Mouse (Mus musculus) B cell, adult 2 months (primary cell): ENCODE results near the gene Caml.
A peak's percentile ranks its signal among the peaks of the same experiment; 100 is the strongest.
"Not testable (repeated sequence)": the region's sequence is repeated elsewhere in the genome, so short reads cannot be mapped to it uniquely, and the experiment has no call there.

Experiments
- DNase-seq, 2 experiments: peaks; one replicate each; pipeline ENCODE4 v3.0.0; 2022

The Caml gene

DNA sequence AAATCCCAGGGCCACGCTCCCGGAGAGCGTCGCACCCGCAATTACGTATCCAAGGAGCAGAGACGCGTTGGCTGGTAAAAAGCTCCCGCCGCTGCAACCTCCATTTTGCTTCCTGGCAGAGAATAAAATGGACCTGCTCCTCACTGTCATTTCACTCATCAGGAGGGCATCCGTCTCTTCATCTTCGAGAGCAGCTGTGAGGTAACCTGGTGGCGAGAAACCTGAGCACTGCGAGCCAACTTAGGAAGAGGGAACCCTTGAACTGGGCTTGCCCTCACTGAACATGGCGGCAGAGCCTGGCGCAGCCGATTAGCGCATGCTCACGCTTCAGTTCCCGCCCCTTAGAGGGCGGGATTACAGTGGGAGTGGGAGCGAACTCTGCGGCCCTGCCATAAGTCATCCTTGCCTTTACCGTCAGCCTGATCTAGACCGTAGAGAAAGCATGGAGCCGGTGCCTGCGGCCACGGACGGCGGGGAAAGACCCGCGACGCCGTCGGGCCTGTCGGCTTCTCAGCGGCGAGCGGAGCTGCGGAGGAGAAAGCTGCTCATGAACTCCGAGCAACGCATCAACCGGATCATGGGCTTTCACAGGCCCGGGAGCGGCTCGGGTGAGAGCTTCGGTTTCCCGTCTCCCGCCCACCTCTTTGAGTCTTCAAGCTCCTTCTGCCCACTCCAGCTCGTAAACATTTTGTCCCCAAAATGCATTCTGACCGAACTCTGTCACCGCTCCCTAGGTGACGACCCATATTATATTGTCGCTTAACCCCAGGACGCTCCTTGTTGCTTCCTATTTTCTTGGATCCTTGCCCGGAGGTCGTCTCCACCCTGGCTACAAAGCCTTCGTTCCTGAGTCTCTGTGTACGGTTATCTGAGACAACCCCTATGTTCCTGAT lies at the start of gene Caml:
TSS of gene Caml (plus strand) at position 357 of the 893 bp plus-strand sequence.
- peak; percentile 88 to 90 for DNase-seq

DNA sequence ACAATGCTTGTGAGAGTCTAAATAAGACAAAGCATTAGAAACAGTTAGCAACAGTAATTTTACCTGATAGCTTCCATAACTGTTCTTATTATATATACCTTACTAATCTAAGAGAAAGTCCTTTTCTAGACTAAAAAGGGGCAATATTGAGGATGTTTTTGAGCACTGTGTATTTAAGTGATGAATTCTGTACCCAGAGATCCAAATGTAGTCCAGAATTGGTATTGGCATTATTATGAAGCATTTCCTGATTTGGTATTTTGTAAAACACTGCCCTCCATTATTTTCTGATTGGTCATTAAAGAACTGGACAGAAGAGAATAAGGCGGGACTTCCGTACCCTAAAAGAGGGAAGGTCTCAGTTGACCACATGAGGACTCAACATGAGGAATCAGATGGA lies 49.4 kb upstream of the Caml start, which contains the start of gene Tmed9:
TSS of gene Tmed9 (plus strand) at position 301 of the 400 bp plus-strand sequence.
- no peak for DNase-seq

DNA sequence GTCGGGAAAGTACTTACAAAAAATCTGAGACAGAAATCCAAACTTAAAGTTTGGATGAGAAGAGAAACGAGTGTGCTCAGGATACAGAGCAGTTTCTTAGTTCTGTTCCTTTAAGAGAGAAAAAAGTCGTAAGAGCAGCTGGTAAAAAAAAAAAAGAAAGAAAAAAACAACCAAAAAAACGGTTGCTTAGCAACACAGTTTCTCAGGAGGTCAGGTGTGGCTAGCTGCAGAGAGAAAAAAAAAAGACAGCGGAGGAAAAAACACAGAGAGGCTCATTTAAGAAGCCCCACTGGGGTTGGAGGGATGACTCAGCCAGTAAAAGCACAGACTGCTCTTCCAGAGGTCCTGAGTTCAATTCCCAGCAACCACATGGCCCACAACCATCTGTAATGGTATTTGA lies 48.5 kb upstream of the Caml start:
- DNase-seq, result no peak

DNA sequence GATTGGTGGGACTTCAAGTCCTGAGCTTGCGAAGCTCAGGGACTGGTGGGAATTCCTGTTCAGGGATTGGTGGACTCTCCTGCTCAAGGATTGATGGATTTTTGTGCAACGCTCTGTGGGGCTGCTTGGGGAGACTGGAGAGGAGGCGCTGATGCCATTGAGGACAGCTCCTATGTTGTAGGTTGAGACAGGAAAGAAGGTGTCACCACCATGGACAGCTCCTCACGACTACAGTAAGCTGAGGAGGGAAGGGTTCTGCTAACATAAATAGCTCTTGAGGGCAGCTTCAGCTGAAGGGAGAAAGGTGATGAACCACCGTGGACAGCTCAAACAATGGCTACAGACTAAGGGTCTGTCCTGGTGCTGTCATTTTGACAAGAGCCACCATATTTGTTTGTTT lies 46.9 kb upstream of the Caml start:
- no peak for DNase-seq

DNA sequence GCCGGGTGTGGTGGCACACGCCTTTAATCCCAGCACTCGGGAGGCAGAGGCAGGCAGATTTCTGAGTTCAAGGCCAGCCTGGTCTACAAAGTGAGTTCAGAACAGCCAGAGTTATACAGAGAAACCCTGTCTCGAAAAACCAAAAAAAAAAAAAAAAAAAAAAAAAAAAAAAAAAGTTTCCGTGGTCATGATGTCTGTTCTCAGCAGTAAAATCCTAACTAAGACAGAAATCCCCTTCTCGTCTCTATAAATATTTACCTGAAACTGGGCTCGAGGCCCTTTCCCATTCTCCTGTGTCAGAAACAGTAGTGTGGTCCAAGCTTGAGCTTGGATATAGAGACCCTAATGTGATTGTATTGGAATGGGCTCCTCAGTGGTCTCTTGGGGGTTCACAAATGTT lies 45.9 kb upstream of the Caml start:
- DNase-seq, result not testable (repeated sequence)

DNA sequence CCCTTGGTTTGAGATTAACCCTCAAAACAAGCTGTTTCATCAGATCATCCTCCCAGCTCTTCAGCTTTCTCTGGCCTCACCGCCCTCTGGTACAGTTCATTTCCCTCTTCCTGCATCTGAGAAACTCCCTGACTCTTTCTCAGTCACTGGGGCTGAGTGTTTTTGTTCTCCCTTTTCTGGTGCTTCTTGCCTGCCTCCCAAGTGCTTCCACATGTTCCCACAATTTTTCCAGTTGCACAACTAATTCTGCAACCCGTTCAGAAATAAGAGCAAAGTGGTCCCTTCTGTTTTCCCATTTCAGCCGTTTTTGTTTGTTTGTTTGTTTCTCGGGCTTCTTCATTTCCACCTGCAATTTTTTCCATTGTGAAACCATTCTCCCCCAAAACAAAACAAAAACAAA lies 44.7 kb upstream of the Caml start:
- no peak for DNase-seq

DNA sequence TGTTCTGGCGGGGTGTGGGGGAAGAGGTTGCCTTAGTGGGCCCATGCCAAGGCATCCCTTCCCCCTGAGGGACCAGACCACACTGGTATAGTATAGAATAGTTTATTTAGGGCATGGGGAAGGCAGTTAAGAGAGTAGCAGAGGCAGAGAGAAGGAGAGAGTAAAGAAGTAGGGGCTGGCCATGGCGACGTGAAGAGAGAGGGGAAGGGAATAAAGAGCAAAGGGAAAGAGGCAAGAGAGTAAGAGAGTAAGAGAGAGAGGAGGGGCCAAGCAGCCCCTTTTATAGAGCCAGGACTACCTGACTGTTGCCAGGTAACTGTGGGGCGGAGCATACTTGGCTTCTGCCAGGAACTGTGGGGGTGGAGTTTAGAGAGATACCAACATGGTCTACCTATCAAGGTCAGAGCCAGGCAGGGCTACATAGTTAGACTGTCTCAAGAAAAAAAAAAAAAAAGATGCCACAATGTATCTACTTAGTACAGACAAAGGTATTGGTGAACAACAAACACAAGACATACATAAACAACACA lies 30.8 kb upstream of the Caml start:
- DNase-seq, result no peak

DNA sequence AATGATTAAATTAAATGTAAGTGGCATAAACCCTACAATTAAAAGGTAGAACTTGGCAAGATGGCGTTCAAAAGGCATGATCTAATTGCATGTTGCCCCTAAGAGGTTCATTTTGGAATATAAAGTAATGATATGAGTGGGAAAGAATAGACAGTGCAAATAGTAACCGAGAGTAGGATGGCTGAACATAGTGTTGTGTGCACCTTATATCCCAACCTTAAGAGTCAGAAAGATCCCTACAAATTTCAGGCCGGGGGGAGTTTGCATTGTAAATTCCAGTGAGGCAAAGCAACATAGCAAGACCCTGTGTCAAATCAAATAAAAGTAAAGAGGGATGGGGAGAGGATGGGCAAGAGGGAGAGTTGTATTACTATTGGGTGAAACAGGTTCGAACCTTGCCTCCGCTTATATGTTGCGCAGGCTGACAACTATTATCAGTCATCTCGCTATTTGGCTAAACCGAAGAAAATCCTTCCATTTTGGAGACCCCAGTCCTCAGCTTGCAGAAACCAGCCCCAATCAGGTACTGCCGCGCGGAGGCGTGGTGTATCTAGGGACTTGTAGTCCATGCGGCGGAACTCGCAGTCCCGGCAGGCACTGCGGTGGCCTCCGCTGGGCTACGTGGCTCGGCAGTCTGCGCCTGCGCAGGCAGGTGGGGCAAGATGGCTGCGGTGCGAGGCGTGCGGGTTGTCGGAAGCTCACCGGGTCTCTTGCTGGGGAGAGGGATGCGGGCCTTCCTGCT lies 30.1 kb upstream of the Caml start:
- DNase-seq, result peak; percentile 95 to 96

DNA sequence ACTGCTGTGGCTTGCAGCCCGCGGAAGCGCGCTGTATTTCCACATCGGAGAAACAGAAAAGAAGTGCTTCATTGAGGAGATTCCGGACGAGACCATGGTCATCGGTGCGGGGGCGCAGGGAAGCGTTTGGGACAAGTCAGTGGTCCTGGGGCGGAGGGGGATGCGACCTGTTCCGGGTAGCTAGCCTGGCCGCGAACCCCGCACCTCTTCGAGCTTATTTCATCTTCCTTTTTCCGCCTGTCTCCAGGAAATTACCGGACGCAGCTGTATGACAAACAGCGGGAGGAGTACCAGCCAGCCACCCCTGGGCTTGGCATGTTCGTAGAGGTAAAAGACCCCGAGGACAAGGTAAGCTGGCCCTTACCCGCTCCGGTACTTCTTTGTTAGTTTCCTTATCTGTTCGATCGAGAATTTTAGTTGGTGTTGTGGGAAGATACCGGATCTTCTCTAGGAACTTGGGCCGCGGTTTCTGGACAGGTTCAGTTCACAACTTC lies 29.5 kb upstream of the Caml start:
- DNase-seq, result no peak

DNA sequence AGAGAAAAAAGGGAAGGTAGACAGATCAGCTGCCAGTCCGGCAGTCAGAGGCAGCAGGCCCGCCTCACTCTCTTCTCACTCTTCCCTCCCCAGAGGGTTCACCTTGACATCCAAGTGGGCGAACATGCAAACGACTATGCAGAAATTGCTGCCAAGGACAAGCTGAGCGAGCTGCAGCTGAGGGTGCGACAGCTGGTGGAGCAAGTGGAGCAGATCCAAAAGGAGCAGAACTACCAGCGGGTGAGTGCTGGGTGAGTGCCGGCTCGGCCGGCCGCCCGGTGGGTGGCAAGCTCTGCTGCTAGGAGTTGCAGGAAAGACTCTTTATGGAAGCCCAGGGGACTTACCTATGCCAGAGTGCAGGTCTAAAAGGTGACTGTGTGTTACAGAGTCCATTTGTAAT lies 27.4 kb upstream of the Caml start:
- DNase-seq, result no peak

DNA sequence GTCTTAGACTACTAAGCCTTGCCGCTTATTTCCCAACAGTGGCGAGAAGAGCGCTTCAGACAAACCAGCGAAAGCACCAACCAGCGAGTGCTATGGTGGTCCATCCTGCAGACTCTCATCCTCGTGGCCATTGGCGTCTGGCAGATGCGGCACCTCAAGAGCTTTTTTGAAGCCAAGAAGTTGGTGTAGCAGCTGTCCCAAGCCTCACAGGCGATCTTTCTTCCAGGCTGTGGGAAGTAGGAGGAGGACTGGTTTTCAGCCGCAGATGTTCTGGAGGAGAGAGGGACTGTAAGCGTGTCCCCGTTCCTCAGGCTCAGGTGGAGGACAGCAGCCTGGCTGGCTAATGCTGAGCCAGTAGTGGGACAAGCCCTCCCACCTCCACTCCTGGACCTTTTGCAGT lies 26.0 kb upstream of the Caml start:
- no peak for DNase-seq

DNA sequence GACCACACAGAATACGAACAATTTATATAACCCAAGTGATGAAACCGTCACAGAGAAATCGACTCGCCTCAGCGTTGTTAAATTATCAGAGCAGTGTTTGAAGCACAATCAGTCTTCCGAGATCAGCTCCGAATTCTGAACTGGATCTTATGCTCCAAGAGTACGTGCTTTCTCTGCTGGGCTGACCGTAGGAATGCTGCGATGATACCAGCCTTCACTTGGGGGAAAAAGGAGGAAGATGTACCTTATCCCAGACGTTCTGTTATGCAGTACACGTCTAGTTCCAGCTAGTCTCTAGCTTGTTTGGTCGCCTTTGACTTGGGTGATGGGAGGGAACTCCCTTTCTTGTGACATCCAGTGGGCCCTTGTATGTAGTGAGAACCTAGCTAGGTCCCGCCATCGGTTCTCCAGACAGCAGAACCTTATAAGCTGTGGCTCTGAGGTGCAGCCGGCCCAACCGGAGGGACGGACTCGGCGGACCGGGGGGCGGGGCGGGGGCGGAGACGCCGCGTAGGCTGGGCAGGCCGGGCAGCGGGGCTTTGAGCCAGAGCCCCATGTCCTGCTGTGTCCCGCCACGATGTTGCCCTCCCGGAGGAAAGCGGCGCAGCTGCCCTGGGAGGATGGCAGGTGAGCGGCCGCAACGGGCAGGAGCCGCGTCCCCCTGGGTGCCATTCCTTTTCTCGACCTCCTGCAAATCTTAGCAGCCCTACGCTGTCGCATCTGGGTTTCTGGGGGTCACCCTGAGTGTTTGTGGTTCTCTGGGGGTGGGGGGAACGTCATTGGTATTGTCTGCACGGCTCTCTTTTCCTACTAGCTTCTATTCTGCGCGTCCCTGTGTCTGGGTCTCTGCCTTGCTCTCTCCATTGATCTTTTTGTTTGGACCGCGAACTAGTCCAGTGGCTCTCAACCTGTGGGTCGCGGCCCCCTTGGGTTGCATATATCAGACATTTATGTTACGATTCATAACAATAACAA lies 23.0 kb upstream of the Caml start, which contains the start of gene B4galt7:
TSS of gene B4galt7 (plus strand) at position 331 of the 975 bp plus-strand sequence.
- peak; percentile 88 to 90 for DNase-seq

DNA sequence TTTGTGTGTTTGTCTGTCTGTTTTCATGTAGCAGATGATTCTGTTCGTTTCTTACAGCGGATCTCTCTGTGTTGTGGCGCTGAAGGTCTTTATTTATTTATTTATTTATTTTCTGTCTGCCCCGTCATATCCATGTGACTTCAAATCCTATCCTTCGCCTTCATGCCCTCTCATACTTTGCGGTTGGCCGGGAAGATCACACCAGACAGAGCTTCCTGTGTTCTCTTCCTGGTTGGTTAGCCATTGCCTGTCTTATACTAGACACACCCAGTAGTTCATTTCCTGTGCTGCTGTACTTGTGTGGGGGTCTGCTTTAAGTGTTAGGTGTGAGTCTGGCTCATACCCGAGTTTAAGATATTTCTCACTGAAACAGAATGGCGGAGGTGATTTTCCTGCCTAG lies 22.1 kb upstream of the Caml start:
- DNase-seq, result peak; percentile 33 to 38

DNA sequence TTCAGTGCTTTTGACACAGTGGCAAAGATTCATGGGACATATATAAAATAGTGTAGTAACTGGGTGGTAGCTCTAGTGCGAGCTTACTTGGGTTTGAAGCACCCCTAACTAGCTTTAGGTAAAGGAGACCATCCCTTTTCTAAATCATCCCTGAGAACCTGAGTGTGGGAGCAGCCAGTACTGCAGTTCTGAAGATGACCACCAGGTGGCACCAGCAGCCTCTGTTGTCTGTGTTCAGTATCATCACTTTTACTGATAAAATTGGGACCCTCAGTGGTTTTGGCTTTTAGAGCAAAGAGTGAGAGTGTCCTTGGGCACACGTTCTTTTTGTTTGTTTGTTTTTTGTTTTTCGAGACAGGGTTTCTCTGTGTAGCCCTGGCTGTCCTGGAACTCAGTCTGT lies 21.2 kb upstream of the Caml start:
- peak; percentile 92 for DNase-seq

DNA sequence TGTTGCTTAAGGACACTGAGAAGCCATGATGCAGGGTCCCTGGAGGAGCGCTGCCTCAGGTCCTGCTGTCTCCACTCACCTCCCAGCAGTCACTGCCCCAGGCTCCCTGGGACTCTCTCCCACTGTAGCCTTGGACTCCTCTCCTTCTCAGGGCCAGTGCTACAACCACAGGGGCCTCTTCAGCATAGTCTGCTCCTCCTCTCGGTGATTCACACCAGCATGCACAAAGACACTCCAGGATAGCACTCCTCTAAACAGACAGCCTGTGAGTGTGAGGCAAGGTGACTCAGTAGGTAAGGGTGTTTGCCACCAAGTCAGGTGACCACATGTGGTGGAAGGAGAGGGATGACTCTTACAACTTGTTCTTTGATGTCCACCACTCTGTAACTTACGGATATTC lies 18.2 kb upstream of the Caml start:
- DNase-seq, result no peak

DNA sequence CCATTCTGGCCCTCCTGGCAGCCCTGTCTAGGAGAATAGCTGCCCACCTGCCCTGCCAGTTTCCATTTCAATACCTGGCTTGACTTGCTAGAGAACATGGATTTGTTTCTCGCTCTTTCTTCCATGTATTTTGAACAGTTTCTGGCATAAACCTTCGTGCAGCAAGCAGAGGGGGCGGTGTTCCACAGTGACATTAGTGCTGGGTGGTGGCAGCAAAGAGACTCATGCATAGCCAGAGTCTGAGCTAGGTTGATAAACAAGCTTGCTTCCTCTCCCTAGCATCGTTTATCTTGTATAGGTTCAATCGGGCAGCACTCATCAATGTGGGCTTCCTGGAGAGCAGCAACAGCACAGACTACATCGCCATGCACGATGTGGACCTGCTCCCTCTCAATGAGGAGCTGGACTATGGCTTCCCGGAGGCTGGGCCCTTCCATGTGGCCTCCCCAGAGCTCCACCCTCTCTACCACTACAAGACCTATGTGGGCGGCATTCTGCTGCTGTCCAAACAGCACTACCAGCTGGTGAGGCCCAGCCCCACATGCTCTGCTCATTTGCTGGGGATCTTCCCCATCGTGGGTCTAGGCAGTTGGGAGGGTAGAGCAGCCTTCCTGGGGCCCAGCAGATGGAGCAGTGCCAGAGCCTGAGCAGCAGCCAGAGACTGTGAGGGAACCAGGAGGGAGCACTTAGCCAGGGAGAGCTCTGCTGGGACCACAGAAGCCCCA lies 15.7 kb upstream of the Caml start:
- no peak for DNase-seq

DNA sequence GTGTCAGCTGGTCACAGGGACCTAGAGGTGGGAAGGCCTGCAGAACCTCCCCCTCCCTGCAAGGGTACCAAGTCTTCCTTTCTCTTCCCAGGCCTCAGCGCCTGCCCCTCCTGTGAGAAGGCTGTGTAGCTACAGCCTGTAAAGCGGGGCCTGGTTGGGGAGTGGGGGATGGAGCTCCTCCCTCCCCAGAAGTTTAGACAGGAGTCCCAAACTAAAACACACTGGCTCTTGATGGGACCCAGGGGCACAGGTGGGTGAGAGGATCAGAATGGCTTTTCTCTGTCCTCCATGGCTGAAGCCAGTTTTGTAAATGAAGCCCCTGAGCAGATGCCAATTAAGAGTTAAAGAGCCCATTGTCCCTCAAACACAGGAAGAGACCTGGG lies 15.2 kb upstream of the Caml start:
- no peak for DNase-seq

DNA sequence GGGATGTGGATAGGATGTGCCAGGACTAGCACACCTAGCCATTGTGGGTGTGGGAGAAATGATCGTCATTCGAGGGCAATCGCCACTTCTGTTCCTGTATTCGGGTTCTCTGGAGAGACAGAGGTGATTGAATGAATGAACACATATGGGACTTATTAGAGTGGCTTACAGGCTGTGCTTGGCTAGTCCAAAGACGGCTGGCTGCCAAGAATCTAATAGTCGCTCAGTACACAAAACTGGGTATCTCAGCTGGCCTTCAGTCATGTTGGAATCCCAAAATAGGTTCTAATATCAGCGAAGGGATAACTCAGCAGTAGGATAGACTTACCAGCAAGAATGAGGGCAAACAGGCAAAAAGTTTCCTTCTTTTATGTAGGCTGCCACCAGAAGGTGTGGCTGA lies 10.8 kb upstream of the Caml start:
- DNase-seq, result no peak

DNA sequence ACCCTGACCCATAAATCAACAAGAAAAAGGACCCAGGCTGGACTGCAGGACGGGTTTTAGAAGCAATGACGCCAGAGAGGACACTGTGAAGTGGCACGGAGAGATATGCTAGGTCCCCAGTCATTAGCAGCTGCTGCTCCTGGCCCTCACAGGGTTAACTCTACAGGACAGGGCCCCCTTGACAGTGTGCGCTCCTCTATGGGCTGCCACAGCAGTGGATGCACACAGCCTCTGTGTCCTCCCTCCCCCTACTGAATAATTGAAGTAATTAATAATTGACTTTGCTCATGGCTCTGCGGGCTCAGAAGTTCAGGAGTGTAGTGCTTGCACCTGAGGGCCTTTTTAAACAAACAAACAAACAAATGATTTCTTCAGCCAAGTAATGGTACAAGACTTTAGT lies 9.3 kb upstream of the Caml start:
- no peak for DNase-seq

DNA sequence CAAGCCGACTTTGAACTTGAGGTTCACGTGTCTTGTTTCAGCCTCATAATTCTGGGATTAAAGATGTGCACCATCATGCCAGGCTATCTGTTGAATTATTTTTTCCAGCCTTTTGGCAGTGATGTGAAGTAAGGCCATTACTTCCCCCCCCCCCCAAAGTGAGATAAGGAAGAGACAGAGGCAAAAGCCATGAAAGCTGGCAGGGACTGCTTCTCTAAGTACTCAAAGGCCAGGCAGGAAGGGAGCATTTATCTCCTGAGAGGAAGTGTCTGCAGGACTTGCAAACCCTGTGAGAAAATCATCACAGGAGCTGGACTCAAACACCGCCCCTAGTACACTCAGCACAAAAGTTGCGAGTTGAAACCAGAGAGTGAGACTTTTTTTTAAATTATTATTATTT lies 3.5 kb upstream of the Caml start:
- DNase-seq, result no peak

DNA sequence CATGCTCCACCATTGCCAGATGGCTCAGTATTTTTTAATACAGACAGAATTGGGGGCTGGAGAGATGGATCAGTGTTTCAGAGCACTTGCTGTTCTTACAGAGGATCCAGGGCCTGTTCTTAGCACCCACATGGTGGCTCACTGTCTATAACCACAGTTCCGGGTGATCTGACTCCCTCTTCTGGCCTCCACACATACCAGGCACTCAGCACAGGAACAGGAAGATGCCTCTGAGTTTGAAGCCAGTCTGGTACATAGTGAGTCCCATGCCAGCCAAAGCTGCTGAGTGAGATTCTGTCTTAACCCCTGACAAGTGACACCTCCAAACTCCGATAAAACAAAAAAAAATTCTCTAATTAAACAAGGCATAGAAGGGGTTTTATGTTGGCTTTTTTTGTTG lies 2.5 kb upstream of the Caml start:
- no peak for DNase-seq

DNA sequence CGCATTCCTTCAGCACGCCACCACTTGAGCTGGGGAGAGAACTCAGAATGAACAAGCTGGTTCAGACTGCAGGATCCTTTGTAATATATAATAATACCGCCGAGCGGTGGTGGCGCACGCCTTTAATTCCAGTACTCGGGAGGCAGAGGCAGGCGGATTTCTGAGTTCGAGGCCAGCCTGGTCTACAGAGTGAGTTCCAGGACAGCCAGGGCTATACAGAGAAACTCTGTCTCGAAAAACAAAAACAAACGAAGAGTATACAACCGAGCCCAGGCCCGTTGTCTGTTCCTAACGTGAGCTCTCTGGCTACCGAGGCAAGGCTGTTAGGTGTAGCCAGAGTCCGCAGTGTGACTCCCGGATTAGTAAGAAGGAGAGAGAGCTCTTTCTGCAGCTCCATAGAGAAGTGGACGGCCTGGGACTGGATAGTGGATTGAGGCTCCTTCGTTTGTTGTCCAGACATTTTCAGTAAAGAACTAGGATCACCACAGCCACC lies 603 bp upstream of the Caml start:
- peak; percentile 31 to 38 for DNase-seq
